Mouse (Mus musculus): ENCODE data around the gene Zfyve21. TPM values are rescaled to one million over a fixed set of nuclear protein-coding genes. Genes with fewer than 3 reads are reported as not detected.

Gene Zfyve21
- polyA plus RNA-seq, 2 experiments, result 38.4 to 52.0 TPM

- no peak overlapping the region for H3K4me3 ChIP-seq (ENCODE audit: insufficient read depth in 1 of 2, low read depth in 2 of 2, low read length in 2 of 2)
- ATAC-seq (ENCODE audit: insufficient read depth) (no peak), DNase-seq (ENCODE audit: low read depth in 3 of 3, low spot score in 3 of 3) (no peak)
- peaks cover under 1 to 7% of the 10 kb centered on the region in 2 experiments; a peak in 2 of 4 replicates for H3K4me1 ChIP-seq (replicated peaks; ENCODE audit: control insufficient read depth in 2 of 2, insufficient read depth in 2 of 2, low read length in 1 of 2)
- no peak overlapping the region for H3K27ac ChIP-seq
- no peaks in the 10 kb centered on the region for H3K9me3 ChIP-seq (ENCODE audit: control insufficient read depth, low read length)
- no peaks in the 10 kb centered on the region for H3K27me3 ChIP-seq (ENCODE audit: control insufficient read depth, insufficient read depth, low read length)
- H3K4me2 ChIP-seq (ENCODE audit: low read depth), result no peak overlapping the region
- no peak for TF ChIP-seq CTCF (IDR thresholded peaks at IDR 0.05; ENCODE audit: low read depth)
- no peak for TF ChIP-seq EP300 (IDR thresholded peaks at IDR 0.05; ENCODE audit: low read depth)
- H3K9ac ChIP-seq (replicated peaks), result no peak overlapping the region
- WGBS (ENCODE audit: insufficient replicate concordance), result 91% methylated on average over 12 of the region's 12 CpGs
- peaks cover 64% of the 10 kb centered on the region for H3K36me3 ChIP-seq (replicated peaks; ENCODE audit: control insufficient read depth, insufficient read depth, low read depth)
These were observed 13.6 kb downstream of the Zfyve21 start for GRCm38 (mm10) chr12:111827556-111827955.

DNA sequence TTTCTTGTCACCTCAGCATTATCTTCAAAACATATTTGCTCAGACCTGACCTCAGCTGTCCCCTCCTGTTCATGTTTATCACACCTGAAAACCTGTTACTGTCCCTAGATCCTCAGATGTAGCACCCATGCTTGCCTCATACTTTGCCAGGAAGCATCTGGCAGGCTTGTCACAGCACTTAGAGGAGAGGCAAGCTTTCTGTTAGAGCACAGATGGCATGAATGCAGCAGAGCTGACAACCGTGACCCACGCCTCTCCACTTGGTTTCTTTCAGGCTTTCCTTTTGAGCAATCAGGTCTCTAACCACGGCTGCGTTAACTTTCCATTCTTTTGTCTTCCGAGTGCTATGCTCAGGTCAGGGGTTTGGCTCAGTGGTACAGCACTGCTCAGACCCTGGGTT is 15.5 kb downstream of the Zfyve21 start:
- no peak overlapping the region for H3K27ac ChIP-seq
- H3K9ac ChIP-seq (replicated peaks), result no peak overlapping the region
- no peak for ATAC-seq (ENCODE audit: insufficient read depth)
- no peak for DNase-seq (ENCODE audit: low read depth in 3 of 3, low spot score in 3 of 3)
- H3K27me3 ChIP-seq (ENCODE audit: control insufficient read depth, insufficient read depth, low read length), result no peaks in the 10 kb centered on the region
- TF ChIP-seq CTCF (IDR thresholded peaks at IDR 0.05; ENCODE audit: low read depth), result no peak
- TF ChIP-seq EP300 (IDR thresholded peaks at IDR 0.05; ENCODE audit: low read depth), result no peak
- H3K4me3 ChIP-seq (ENCODE audit: insufficient read depth in 1 of 2, low read depth in 2 of 2, low read length in 2 of 2), result no peak overlapping the region
- peaks cover 16 to 24% of the 10 kb centered on the region in 2 experiments for H3K4me1 ChIP-seq (replicated peaks; ENCODE audit: control insufficient read depth in 2 of 2, insufficient read depth in 2 of 2, low read length in 1 of 2)
- no peak overlapping the region for H3K4me2 ChIP-seq (ENCODE audit: low read depth)
- no peaks in the 10 kb centered on the region for H3K9me3 ChIP-seq (ENCODE audit: control insufficient read depth, low read length)
- WGBS (ENCODE audit: insufficient replicate concordance), result 72% methylated on average over 5 of the region's 5 CpGs
- peaks cover 51% of the 10 kb centered on the region for H3K36me3 ChIP-seq (replicated peaks; ENCODE audit: control insufficient read depth, insufficient read depth, low read depth)

GRCm38 (mm10) chr12:111829954-111830353 is 16.0 kb downstream of the Zfyve21 start:
- H3K4me1 ChIP-seq (replicated peaks; ENCODE audit: control insufficient read depth in 2 of 2, insufficient read depth in 2 of 2, low read length in 1 of 2), result peaks cover 16 to 24% of the 10 kb centered on the region in 2 experiments

DNA sequence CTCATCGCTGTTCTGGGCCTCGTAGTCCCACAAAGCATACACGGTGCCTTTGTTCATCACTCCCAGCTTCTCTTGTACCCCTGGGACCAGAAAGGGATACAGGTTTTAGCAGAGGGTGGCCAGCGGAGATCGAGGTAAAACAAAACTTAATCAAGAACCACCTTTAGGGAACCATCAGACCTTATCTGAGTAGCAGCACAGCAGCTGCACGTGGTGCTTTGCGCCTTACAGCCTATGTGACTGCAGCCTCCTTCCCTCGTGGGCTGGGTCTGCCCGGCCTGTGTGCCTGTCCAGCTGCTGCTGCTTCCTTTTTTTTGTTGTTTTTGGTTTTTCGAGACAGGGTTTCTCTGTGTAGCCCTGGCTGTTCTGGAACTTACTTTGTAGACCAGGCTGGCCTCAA is 16.4 kb downstream of the Zfyve21 start:
- H3K4me1 ChIP-seq (replicated peaks; ENCODE audit: control insufficient read depth in 2 of 2, insufficient read depth in 2 of 2, low read length in 1 of 2), result peaks cover 16 to 24% of the 10 kb centered on the region in 2 experiments
- H3K4me3 ChIP-seq (ENCODE audit: insufficient read depth in 1 of 2, low read depth in 2 of 2, low read length in 2 of 2), result no peak overlapping the region
- H3K9me3 ChIP-seq (ENCODE audit: control insufficient read depth, low read length), result no peaks in the 10 kb centered on the region
- no peak overlapping the region; the same call in 1 of the 2 replicates for H3K27ac ChIP-seq
- H3K4me2 ChIP-seq (ENCODE audit: low read depth), result no peak overlapping the region
- peaks cover 46% of the 10 kb centered on the region for H3K36me3 ChIP-seq (replicated peaks; ENCODE audit: control insufficient read depth, insufficient read depth, low read depth)
- no peaks in the 10 kb centered on the region for H3K27me3 ChIP-seq (ENCODE audit: control insufficient read depth, insufficient read depth, low read length)
- no peak overlapping the region for H3K9ac ChIP-seq (replicated peaks)
- WGBS (ENCODE audit: insufficient replicate concordance), result 45% methylated on average over 10 of the region's 10 CpGs
- peak; percentile 26; the same call in 1 of the 2 replicates for ATAC-seq (ENCODE audit: insufficient read depth)
- DNase-seq (ENCODE audit: low read depth in 3 of 3, low spot score in 3 of 3), result no peak
- no peak for TF ChIP-seq EP300 (IDR thresholded peaks at IDR 0.05; ENCODE audit: low read depth)

More at GRCm38 (mm10) chr12:111829954-111830353, 16.0 kb downstream of the Zfyve21 start:
- H3K9me3 ChIP-seq (ENCODE audit: control insufficient read depth, low read length), result no peaks in the 10 kb centered on the region
- no peak for ATAC-seq (ENCODE audit: insufficient read depth)
- peaks cover 48% of the 10 kb centered on the region for H3K36me3 ChIP-seq (replicated peaks; ENCODE audit: control insufficient read depth, insufficient read depth, low read depth)
- no peak for DNase-seq (ENCODE audit: low read depth in 3 of 3, low spot score in 3 of 3)
- H3K27me3 ChIP-seq (ENCODE audit: control insufficient read depth, insufficient read depth, low read length), result no peaks in the 10 kb centered on the region
- H3K4me2 ChIP-seq (ENCODE audit: low read depth), result no peak overlapping the region
- H3K27ac ChIP-seq, result no peak overlapping the region; the same call in 1 of the 2 replicates
- H3K4me3 ChIP-seq (ENCODE audit: insufficient read depth in 1 of 2, low read depth in 2 of 2, low read length in 2 of 2), result no peak overlapping the region
- H3K9ac ChIP-seq (replicated peaks), result no peak overlapping the region
- 77% methylated on average over 9 of the region's 9 CpGs for WGBS (ENCODE audit: insufficient replicate concordance)
- TF ChIP-seq EP300 (IDR thresholded peaks at IDR 0.05; ENCODE audit: low read depth), result no peak
- TF ChIP-seq CTCF (IDR thresholded peaks at IDR 0.05; ENCODE audit: low read depth), result no peak

GRCm38 (mm10) chr12:111832643-111833042 is 18.7 kb downstream of the Zfyve21 start:
- H3K4me3 ChIP-seq (ENCODE audit: insufficient read depth in 1 of 2, low read depth in 2 of 2, low read length in 2 of 2), result no peak overlapping the region
- no peaks in the 10 kb centered on the region for H3K9me3 ChIP-seq (ENCODE audit: control insufficient read depth, low read length)
- DNase-seq (ENCODE audit: low read depth in 3 of 3, low spot score in 3 of 3), result no peak
- peaks cover 23% of the 10 kb centered on the region for H3K36me3 ChIP-seq (replicated peaks; ENCODE audit: control insufficient read depth, insufficient read depth, low read depth)
- WGBS (ENCODE audit: insufficient replicate concordance), result 53% methylated on average over 5 of the region's 5 CpGs
- H3K4me1 ChIP-seq (replicated peaks; ENCODE audit: control insufficient read depth in 2 of 2, insufficient read depth in 2 of 2, low read length in 1 of 2), result peaks cover 16 to 24% of the 10 kb centered on the region in 2 experiments
- ATAC-seq (ENCODE audit: insufficient read depth), result peak; percentile 33; the same call in 1 of the 2 replicates
- TF ChIP-seq EP300 (IDR thresholded peaks at IDR 0.05; ENCODE audit: low read depth), result no peak
- TF ChIP-seq CTCF (IDR thresholded peaks at IDR 0.05; ENCODE audit: low read depth), result no peak
- no peak overlapping the region; the same call in 1 of the 2 replicates for H3K4me2 ChIP-seq (ENCODE audit: low read depth)
- peak overlapping the region; percentile 40; the same call in 1 of the 2 replicates for H3K9ac ChIP-seq (replicated peaks)
- H3K27me3 ChIP-seq (ENCODE audit: control insufficient read depth, insufficient read depth, low read length), result no peaks in the 10 kb centered on the region
- peak overlapping the region; percentile 77 for H3K27ac ChIP-seq
